Mouse (Mus musculus) ovary, postnatal 14 days (tissue): ENCODE data around the gene Prkag3.

Experiments used
- DNase-seq: peaks from one replicate; pipeline ENCODE4 v3.0.0; 2022; ENCODE audit warnings: low spot score

The Prkag3 gene

DNA sequence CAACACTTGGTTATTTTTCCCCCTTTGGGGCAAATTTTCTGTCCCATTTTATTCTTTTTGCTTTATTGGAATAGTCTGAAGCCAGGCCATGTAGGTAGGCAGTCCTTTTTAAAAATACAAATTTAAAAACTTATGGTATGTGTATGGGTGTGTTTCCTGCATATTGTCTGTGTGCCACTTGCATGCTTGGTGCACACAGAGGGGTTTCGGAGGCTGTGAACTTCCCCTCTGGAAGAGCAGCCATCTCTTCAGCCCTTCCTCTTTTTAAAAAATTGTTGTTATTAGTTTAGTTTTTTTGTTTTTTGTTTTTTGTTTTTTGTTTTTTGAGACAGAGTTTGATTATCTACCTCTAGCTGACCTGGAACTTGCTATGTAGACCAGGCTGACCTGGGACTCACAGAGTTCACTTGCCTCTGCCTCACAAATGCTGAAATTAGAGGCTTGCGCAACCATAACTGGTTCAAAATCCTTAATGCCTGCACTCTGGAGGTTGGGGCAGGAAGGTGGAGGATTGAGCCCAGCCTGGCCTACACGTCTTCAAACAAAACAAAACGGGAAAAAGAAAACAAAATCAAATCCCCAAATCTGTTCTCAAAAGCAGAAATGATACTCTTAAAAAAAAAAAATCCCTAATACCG, 36.4 kb downstream of the Prkag3 start:
- no peak for DNase-seq

DNA sequence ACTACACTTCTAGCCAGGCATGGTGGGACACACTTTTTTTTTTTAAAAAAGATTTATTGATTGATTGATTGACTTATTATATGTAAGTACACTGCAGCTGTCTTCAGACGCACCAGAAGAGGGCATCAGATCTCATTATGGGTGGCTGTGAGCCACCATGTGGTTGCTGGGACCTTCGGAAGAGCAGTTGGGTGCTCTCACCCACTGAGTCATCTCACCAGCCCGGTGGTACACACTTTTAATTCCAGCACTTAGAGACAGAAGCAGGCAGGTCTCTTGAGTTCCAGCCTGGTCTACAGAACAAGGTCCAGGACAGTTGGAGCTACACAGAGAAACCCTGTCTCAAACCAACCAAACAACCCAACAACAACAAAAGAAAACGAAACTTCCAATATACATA, 37.0 kb downstream of the Prkag3 start:
- DNase-seq: no peak

DNA sequence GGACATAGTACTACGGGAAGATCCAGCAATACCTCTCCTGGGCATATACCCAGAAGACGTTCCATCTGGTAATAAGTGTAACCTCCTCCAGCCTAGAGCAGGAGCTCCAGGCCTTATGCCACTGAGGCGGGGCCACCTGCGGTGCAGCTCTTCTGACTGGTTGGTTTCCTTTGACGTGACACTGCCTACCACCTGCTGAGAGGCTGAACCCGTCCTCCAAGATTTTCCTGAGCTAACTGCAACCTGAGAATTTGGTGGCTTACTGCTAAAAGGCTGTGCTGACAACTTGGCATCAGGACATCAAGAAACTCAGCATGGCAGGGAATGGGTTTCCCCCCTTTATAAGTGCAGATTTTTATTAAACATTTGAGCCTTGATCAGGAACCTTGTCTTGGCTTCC, 39.5 kb downstream of the Prkag3 start:
- no peak for DNase-seq

DNA sequence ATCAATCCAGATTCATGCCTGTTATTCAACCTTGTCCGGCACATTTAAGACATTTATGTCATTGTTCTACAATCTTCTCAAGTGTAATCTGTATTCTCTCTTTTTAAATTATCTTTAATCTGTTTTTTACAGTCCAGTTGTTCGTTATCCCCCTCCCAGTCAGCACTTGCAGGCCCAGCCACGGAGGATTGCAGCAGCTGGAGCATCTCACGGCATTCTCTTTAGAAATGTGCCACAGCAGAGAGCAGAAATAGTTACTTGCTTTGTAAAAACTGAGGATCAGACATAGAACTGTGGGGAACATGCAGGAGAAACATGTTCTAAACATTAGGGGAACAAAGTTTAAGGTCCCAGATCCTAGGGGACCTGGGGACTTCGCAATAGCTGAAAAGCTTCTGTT, 44.0 kb downstream of the Prkag3 start:
- DNase-seq: no peak

DNA sequence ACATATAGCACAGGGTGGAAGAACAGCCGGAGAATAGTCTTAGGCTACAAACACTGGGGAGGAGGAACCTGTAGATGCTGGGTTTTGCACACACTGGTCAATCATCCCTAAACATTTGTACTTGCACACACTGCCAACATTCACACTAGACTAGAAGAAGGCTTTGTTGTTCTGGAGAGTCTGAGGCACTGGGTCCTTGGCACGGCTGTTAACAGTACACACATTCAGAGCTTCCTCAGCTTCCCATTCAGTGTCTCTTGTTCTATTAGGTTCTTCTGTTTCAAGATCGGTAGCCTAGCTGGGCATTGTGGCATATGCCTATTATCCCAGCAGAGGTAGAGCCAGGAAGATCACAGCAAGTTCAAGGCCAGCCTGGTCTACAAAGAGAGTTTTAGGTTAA, 44.9 kb downstream of the Prkag3 start:
- DNase-seq: no peak

DNA sequence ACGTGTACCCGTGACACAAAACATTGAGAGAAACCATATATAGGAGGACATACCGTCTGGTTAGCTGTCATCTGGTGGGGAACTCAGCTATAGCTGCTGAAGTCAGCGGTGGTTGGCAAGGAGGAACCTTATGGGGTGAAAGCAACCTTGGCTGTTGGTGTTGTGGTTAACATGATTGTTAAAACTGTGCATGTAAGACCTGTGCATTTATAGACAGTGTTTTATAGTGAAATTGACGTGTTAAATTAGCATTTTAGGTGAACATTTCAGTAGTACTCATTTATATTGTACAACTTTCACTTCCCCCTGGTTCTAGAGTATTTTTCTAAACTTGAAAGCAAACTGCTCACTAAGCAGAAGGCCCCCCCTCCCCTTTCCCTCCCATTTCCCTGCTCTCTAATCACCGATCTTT, 46.9 kb downstream of the Prkag3 start:
- DNase-seq: no peak

DNA sequence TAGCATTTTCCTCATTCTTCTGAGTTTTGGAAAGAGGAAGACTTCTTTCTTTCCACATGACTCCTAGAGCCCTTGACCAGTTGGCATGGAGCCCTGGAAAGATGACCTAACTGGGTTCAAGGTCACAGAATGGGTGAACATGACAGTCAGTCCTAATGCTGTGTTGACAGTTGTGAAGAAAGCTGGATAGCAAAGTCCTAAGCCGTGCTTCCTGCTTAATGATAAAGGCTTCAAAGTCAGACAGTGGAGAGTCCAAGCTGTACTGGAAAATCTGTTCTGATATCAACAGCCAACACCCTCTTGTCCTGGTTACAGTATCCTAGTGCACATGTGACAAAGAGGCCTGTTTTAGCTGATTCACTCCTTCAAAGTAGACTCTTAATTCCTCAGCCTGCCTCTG, 50.2 kb downstream of the Prkag3 start:
- no peak for DNase-seq

DNA sequence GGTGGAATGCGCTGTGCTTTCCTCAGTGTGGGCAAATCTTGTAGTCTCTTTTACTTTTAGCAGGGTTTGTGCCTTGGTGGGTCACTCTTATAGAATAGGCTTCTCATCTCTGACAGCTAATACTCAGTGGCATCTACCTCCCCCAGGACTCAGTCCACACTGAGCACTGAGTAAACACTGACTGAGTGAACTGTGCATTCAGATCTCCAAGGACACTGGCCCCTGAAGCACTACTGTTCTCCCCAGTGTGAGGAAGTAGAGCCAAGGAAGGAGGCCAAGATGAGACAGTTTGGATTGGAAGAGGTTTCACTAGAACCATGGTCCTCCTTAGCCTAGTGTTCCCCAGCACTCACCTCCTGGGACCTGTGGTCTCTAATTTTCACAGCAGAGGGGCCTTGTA, 50.7 kb downstream of the Prkag3 start:
- DNase-seq: no peak

DNA sequence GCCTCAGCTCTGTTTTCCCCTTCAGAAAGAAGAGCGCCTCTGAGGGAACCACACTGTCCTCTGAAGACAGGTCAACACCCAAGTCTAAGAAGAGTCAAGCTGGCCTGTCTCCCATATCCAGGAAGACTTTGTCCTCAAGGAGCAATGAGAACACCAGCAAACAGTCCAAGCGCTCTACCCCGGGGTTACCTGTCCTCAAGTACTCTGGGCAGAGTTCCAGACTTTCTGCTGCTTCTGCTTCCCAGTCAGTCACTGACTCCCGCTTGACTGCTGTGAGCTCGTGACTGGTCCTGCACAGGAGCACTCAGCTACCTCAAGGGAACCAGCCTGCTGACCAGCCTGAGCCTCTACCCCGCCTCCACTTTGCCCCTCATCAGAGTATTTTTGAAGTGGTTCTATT, 51.6 kb downstream of the Prkag3 start:
- no peak for DNase-seq

DNA sequence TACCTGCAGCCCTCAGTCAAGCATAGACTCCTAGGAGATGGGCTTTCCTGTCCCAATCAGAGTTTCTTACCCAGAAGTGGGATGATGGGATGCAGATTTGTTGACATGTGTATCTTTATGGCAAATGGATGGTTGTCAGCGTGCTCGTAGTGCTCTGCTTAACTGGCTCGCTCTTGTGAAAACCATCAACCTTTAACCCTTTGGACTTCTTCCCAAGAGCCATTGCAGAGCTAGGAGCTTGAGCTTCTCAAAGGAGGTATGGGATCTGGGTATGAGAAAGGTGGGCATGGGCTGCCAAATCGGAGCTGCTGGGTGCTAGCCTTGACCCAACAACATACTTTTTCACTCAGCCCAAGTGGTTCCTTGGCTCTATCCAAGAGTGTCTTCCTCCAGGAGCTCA, 53.2 kb downstream of the Prkag3 start:
- no peak for DNase-seq

DNA sequence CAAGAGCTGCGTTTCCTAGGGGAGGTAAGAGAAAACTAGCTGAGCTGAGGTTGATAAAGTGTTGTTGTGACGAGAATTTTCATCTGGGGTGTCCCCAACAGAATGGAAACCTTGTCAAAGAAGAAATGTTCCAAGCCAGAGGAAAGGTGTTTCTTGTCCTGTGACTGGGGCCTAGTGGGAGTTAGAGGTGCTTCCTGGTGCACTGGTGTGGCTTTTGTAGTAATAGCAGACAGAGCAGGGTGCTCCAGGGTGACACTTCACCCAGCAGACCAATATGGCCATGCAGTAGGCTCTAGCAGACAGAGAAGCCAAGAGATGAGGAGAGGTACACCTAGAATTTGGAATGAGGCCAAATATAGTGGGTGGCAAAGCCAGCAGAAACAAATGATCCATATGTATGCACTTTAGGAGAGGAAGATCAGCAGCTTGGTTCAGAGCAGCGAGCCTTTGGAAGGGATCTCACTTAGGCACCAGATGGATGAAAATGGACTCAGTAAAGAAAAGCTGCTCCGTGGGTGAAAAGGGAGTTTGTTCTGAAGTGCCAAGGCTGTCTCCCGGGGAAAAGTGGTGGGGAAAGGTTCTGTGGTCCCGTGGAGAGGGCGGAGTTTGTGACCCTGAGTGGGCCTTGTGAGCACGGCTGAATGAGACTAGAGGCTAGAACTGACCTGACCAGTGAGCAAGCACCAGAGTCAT, 55.0 kb downstream of the Prkag3 start:
- no peak for DNase-seq
